Mouse (Mus musculus) lung, embryonic 14.5 days (tissue): Measurements from ENCODE around the gene Gorasp2. TPM values are rescaled to one million over a fixed set of nuclear protein-coding genes. Genes with fewer than 3 reads are reported as not detected.
A peak's percentile ranks its signal among the peaks of the same experiment; 100 is the strongest.

Source experiments
- ATAC-seq: fragments of 200-750 bp; cut with Nextera tagmentation; 2 replicates; pipeline ENCODE4 v1.8.0; 2017; ENCODE audit warnings: mild to moderate bottlenecking, moderate TSS enrichment, moderate library complexity; ENCODE audit not compliant: insufficient read depth
- DNase-seq: peaks from one replicate; pipeline ENCODE4 v3.0.0-alpha.2; 2015
- H3K27ac ChIP-seq: fragments of 300-500 bp; sonication (generic); 2 replicates; pipeline ENCODE4 v1.5.1; 2014; ENCODE audit warnings: low read depth, mild to moderate bottlenecking, moderate library complexity
- H3K27me3 ChIP-seq: fragments of 300-500 bp; sonication (generic); 2 replicates; pipeline ENCODE4 v1.6.1; 2014; ENCODE audit warnings: low read length, control low read depth; ENCODE audit not compliant: insufficient read depth
- H3K36me3 ChIP-seq: fragments of 300-500 bp; sonication (generic); 2 replicates; pipeline ENCODE4 v1.6.1; 2014; ENCODE audit warnings: control low read depth; ENCODE audit not compliant: insufficient read depth
- H3K4me1 ChIP-seq: fragments of 300-500 bp; sonication (generic); 2 replicates; pipeline ENCODE4 v1.6.1; 2014; ENCODE audit warnings: antibody characterized with exemption, control low read depth; ENCODE audit not compliant: insufficient read depth
- H3K4me2 ChIP-seq: fragments of 300-500 bp; sonication (generic); 2 replicates; pipeline ENCODE4 v1.6.1; 2014; ENCODE audit warnings: mild to moderate bottlenecking
- H3K4me3 ChIP-seq: fragments of 300-500 bp; sonication (generic); 2 replicates; pipeline ENCODE4 v1.5.1; 2014; ENCODE audit warnings: low read depth, low read length
- H3K9ac ChIP-seq: fragments of 300-500 bp; sonication (generic); 2 replicates; pipeline ENCODE4 v1.6.1; 2014
- H3K9me3 ChIP-seq: fragments of 300-500 bp; sonication (generic); 2 replicates; pipeline ENCODE4 v1.6.1; 2016; ENCODE audit warnings: low read depth, low read length, control low read depth
- CTCF ChIP-seq: IDR thresholded peaks from 2 replicates; pipeline ENCODE4 v1.5.1; 2016; ENCODE audit warnings: antibody characterized with exemption, low read depth
- WGBS: fragments of 180-500 bp; shearing (Covaris S2); extraction: QIAGEN DNeasy Blood & Tissue Kit; methylation state at CpG from one replicate; pipeline ENCODE4 v1.1.7; 2014; 5-methylcytosine and 5-hydroxymethylcytosine counted together
- polyA plus RNA-seq: library from polyadenylated mRNA; unstranded; fragments of >200 nt; fragmentation: Nextera tagmentation; extraction: Ambion mirVana; gene quantifications from 2 replicates; pipeline ENCODE4 v1.2.1, GENCODE M21; 2014

Gene Gorasp2
- polyA plus RNA-seq, 1 experiment from 2014 or later: 208 TPM

DNA sequence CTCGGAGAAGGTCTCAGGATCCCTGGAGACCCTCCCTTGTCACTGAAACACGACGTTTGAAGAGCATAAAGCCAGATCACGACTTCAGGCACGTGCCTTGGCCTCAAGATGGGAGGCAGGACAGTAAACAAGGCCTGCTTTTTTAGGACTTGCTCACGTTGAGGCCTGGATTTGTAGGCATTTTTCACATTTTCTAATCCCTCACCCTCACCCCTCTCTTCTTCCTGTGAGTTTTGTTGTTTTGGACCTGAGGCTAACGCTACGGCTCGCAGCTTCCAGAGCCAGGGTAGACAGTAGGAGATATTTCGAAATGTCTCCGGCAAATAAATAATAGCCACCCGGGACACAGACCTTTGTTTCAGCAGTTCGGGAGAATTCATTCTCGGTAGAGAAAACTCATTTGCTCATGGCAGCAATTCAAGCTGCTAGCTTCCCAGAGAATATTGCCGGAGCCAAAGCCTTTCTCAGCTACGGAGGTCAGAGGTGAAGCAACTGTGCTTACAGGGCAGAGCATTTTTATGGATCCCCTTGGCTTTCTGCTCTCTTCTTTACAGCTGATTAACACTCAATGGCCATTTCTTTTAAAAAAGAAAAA lies 18.3 kb upstream of the Gorasp2 start:
- Histone ChIP-seq H3K27me3 (no peaks in the 10 kb centered on the region), H3K4me3 (no peak overlapping the region), H3K4me1 (no peaks in the 10 kb centered on the region), H3K9ac (no peak overlapping the region), H3K36me3 (no peaks in the 10 kb centered on the region), H3K27ac (no peak overlapping the region), H3K4me2 (no peak overlapping the region), H3K9me3 (no peaks in the 10 kb centered on the region)
- TF ChIP-seq CTCF: no peak
- 50% methylated on average over 16 of the region's 16 CpGs for WGBS
- no peak for ATAC-seq
- peak; percentile 44 for DNase-seq

DNA sequence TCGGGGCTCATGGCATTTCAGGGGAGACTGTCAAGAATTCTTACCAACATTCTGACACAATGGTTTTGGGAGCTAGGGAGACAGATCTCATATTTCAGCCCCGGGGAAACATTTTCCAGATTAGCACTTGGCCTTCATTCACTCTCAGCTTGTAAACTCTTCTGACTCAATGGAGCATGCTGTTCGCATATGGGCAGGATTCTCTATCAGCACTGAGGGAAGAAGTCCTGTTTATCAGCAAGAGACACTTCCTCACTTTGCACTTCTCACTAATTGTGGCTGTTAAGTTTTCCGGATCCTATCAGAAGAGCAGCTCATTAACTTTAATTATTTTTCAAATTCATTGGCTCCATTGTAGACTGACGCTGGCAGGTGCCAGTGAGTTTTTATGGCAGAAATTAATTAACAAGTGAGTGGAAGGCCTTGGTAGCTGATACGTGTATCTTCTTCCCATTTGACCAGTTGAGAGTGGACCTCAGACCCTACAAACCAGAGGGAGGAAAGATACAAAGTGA lies 16.1 kb upstream of the Gorasp2 start:
- H3K4me3 ChIP-seq: no peak overlapping the region
- H3K27ac ChIP-seq: no peak overlapping the region
- H3K4me2 ChIP-seq: no peak overlapping the region
- no peak overlapping the region for H3K9ac ChIP-seq
- no peaks in the 10 kb centered on the region for H3K36me3 ChIP-seq
- WGBS: 72% methylated on average over 6 of the region's 6 CpGs
- no peak for ATAC-seq
- H3K9me3 ChIP-seq: no peaks in the 10 kb centered on the region
- no peak for TF ChIP-seq CTCF
- no peak for DNase-seq
- H3K4me1 ChIP-seq: no peaks in the 10 kb centered on the region
- H3K27me3 ChIP-seq: no peaks in the 10 kb centered on the region

DNA sequence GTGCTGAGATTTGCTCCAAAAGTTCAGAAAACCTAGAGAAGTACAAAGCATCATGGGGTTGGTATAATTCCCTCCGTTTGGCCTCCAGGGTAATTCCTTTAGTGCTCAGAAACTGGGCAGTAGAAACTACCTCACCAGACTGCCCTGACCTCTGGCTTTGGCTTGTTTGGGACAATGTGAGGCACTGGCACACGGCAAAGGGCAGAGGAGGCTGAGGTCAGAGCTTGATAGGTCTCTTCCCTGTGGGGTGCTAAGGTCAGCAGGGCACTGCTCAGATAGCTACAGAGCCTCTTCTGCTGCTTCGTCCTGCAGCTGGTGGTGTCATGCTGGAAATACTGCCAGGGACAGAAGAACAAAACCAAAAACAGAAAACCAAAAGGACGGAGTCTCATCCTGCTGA lies 13.7 kb upstream of the Gorasp2 start:
- DNase-seq: no peak
- 44% methylated on average over 4 of the region's 4 CpGs for WGBS
- Histone ChIP-seq H3K4me1 (no peaks in the 10 kb centered on the region), H3K27ac (no peak overlapping the region), H3K9me3 (no peaks in the 10 kb centered on the region), H3K9ac (no peak overlapping the region), H3K4me2 (no peak overlapping the region), H3K36me3 (no peaks in the 10 kb centered on the region), H3K4me3 (no peak overlapping the region), H3K27me3 (no peaks in the 10 kb centered on the region)
- no peak for TF ChIP-seq CTCF
- no peak for ATAC-seq

DNA sequence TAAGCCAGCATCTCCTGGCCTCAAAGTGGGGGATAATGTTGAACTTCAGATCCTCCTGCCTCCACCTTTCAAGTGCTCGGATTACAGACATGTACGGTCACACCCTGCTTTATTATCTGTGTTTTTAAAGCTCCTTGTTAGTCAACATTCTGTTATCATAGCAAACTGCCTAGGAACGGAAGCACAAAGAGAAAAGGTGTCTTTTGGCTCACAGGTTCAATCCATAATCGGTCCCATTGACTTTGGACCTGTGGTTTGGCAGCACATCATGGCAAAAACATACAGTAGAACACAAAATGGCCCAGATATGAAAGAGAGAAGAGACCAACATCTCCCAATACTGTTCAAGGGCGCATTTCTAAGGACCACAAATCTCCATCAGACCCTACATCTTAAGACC lies 13.1 kb upstream of the Gorasp2 start:
- H3K4me3 ChIP-seq: no peak overlapping the region
- H3K27ac ChIP-seq: no peak overlapping the region
- H3K9ac ChIP-seq: no peak overlapping the region
- no peaks in the 10 kb centered on the region for H3K9me3 ChIP-seq
- no peaks in the 10 kb centered on the region for H3K36me3 ChIP-seq
- TF ChIP-seq CTCF: no peak
- no peaks in the 10 kb centered on the region for H3K27me3 ChIP-seq
- 79% methylated on average over 5 of the region's 5 CpGs for WGBS
- ATAC-seq (no peak), DNase-seq (no peak)
- H3K4me1 ChIP-seq: no peaks in the 10 kb centered on the region
- no peak overlapping the region for H3K4me2 ChIP-seq

DNA sequence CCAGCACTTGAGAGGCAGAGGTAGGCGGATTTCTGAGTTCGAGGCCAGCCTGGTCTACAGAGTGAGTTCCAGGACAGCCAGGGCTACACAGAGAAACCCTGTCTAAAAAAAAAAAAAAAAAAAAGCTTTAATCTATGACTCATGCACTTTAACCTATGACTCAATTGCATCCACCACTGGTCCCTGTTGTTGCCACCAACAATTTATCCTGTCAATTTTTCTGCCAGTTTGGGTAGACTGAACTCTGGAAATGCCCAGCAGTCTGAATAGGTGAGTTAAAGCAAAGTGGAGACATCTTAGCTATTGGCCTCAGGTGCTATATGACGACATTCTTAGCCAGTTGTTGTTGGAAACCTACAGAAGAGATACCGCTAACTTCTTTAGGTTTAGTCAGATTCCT lies 11.9 kb upstream of the Gorasp2 start:
- Histone ChIP-seq H3K9me3 (no peaks in the 10 kb centered on the region), H3K4me3 (no peak overlapping the region), H3K4me1 (no peaks in the 10 kb centered on the region), H3K9ac (no peak overlapping the region), H3K27ac (no peak overlapping the region), H3K4me2 (no peak overlapping the region), H3K36me3 (no peaks in the 10 kb centered on the region), H3K27me3 (no peaks in the 10 kb centered on the region)
- DNase-seq: no peak
- TF ChIP-seq CTCF: no peak
- ATAC-seq: no peak
- 84% methylated on average over 4 of the region's 4 CpGs for WGBS

DNA sequence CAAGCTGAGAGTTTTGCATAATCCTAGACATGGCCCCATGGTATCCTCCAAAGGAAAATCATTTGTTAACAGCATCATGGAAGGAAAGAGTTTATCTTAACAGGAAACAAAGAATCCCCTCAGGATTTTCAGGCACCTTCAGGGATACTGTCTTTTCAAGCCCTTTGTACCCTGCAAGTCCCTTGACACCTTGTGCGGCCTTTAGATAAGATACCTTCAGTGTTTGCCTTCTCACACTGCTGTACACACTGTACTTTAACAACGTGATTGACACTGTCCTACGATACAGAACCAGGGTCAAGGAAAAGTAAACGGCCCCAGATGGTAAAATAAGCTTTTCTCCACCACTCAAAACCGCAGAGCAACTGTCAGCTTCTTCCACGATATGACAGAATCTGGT lies 9.6 kb upstream of the Gorasp2 start:
- no peaks in the 10 kb centered on the region for H3K9me3 ChIP-seq
- no peaks in the 10 kb centered on the region for H3K36me3 ChIP-seq
- no peak overlapping the region for H3K4me3 ChIP-seq
- no peak overlapping the region for H3K4me2 ChIP-seq
- H3K9ac ChIP-seq: no peak overlapping the region
- H3K27ac ChIP-seq: no peak overlapping the region
- ATAC-seq: no peak
- no peak for TF ChIP-seq CTCF
- DNase-seq: no peak
- H3K4me1 ChIP-seq: no peaks in the 10 kb centered on the region
- H3K27me3 ChIP-seq: no peaks in the 10 kb centered on the region
- WGBS: 13% methylated on average over 6 of the region's 6 CpGs

DNA sequence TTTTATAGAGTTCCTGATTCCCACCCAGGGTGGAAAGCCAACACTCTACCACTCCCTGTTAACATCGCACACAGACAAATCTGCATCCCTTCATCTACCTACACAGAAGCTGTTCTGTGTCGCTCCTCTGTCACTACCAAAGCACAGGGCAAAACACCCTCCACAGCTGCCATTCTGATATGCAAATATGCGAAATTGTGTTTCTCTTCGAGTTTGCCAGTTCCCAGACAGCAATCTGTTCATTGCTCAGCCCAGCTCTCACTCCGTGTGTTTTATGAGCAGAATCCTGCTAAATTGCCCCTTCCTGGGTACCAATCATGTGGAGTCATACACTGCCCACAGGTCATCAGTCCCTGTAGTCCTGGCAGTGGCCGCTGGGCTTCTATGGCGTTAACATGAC lies 4.3 kb upstream of the Gorasp2 start:
- no peak overlapping the region for H3K4me2 ChIP-seq
- H3K9me3 ChIP-seq: no peaks in the 10 kb centered on the region
- no peaks in the 10 kb centered on the region for H3K4me1 ChIP-seq
- DNase-seq: no peak
- H3K27ac ChIP-seq: no peak overlapping the region
- no peak overlapping the region for H3K4me3 ChIP-seq
- no peak overlapping the region for H3K9ac ChIP-seq
- no peaks in the 10 kb centered on the region for H3K27me3 ChIP-seq
- 65% methylated on average over 7 of the region's 7 CpGs for WGBS
- no peak for ATAC-seq
- H3K36me3 ChIP-seq: no peaks in the 10 kb centered on the region
- no peak for TF ChIP-seq CTCF
